Mouse (Mus musculus) CH12.LX (cell line): Measurements from ENCODE around the gene Rrp8. TPM values are rescaled to one million over a fixed set of nuclear protein-coding genes. Genes with fewer than 3 reads are reported as not detected.

ENCODE experiments used
- DNase-seq: peaks from one replicate; pipeline ENCODE4 v3.0.0-alpha.2; 2013; ENCODE audit errors: extremely low read depth
- H3K27ac ChIP-seq: 2 replicates; pipeline ENCODE4 v1.5.1; 2012; ENCODE audit warnings: low read depth, mild to moderate bottlenecking, control low read depth, moderate library complexity; ENCODE audit not compliant: insufficient read depth
- H3K27me3 ChIP-seq: replicated peaks from 2 replicates; pipeline ENCODE3; 2012; ENCODE audit warnings: inconsistent platforms
- H3K36me3 ChIP-seq, 2 experiments: replicated peaks in 1 of 2; 2 replicates each; pipeline versions ENCODE3 to v1.6.1; 2012; ENCODE audit warnings: inconsistent platforms in 1 of 2, low read length in 1 of 2, mild to moderate bottlenecking in 1 of 2, mixed read lengths in 1 of 2, moderate library complexity in 1 of 2; ENCODE audit not compliant: control insufficient read depth in 1 of 2, insufficient read depth in 1 of 2
- H3K4me1 ChIP-seq, 2 experiments: 2 replicates each; pipeline ENCODE4 v1.6.1; 2012; ENCODE audit warnings: inconsistent platforms in 1 of 2, moderate library complexity in 1 of 2; ENCODE audit not compliant: insufficient read depth in 2 of 2, control insufficient read depth in 1 of 2
- H3K4me2 ChIP-seq: 2 replicates; pipeline ENCODE4 v1.6.1; 2012; ENCODE audit warnings: low read depth, mild to moderate bottlenecking, control low read depth; ENCODE audit not compliant: poor library complexity, insufficient read depth, severe bottlenecking
- H3K4me3 ChIP-seq, 3 experiments: fragments of 150-350 bp in 1 of 3; sonication (generic) in 1 of 3; replicated peaks in 1 of 3; 2 replicates each; pipeline versions ENCODE3 to v1.5.1; 2011 to 2012; ENCODE audit warnings: low read depth in 2 of 3, low read length in 2 of 3, mild to moderate bottlenecking in 2 of 3, moderate library complexity in 2 of 3, control low read depth in 1 of 3, improper control_type of control experiment in 1 of 3, inconsistent platforms in 1 of 3, mixed read lengths in 1 of 3; ENCODE audit not compliant: poor library complexity in 1 of 3
- H3K79me2 ChIP-seq: replicated peaks from 2 replicates; pipeline ENCODE4 v1.6.1; 2012; ENCODE audit warnings: mild to moderate bottlenecking, moderate library complexity; ENCODE audit not compliant: control insufficient read depth, poor library complexity, insufficient read depth, severe bottlenecking; ENCODE audit errors: extremely low read depth
- H3K9ac ChIP-seq: 2 replicates; pipeline ENCODE4 v1.6.1; 2012; ENCODE audit warnings: low read depth, mild to moderate bottlenecking, control low read depth, moderate library complexity; ENCODE audit not compliant: insufficient read depth
- H3K9me3 ChIP-seq: replicated peaks from 2 replicates; pipeline ENCODE3; 2012; ENCODE audit warnings: low read length, inconsistent platforms, mixed read lengths
- CHD1 ChIP-seq: IDR thresholded peaks from 2 replicates; pipeline ENCODE4 v1.6.1; 2012; ENCODE audit warnings: low read depth, low read length, improper control_type of control experiment, inconsistent platforms
- CHD2 ChIP-seq: IDR thresholded peaks from 2 replicates; pipeline ENCODE4 v1.6.1; 2011; ENCODE audit warnings: low read length, improper control_type of control experiment
- ELF1 ChIP-seq: IDR thresholded peaks from 2 replicates; pipeline ENCODE4 v1.6.1; 2014; ENCODE audit warnings: low read depth, mild to moderate bottlenecking, inconsistent platforms, low read length, improper control_type of control experiment
- HCFC1 ChIP-seq: IDR thresholded peaks from 2 replicates; pipeline ENCODE4 v1.6.1; 2012; ENCODE audit warnings: low read depth, mild to moderate bottlenecking, inconsistent platforms, low read length, improper control_type of control experiment
- IRF4 ChIP-seq: IDR thresholded peaks from 2 replicates; pipeline ENCODE4 v1.6.1; 2014; ENCODE audit warnings: low read depth, mild to moderate bottlenecking, inconsistent platforms, low read length, improper control_type of control experiment
- JUND ChIP-seq: conservative IDR thresholded peaks from 2 replicates; pipeline ENCODE4 v1.6.1; 2011; ENCODE audit warnings: low read depth, low read length, improper control_type of control experiment
- MAFK ChIP-seq: IDR thresholded peaks from 2 replicates; pipeline ENCODE4 v1.6.1; 2011; ENCODE audit warnings: low read length, improper control_type of control experiment; ENCODE audit not compliant: insufficient replicate concordance
- MAZ ChIP-seq: IDR thresholded peaks from 2 replicates; pipeline ENCODE4 v1.6.1; 2012; ENCODE audit warnings: low read depth, mild to moderate bottlenecking, inconsistent platforms, low read length, improper control_type of control experiment, moderate library complexity
- MXI1 ChIP-seq: IDR thresholded peaks from 2 replicates; pipeline ENCODE4 v1.6.1; 2011; ENCODE audit warnings: mild to moderate bottlenecking, low read depth, low read length, improper control_type of control experiment
- POLR2A ChIP-seq: IDR thresholded peaks from 2 replicates; pipeline ENCODE4 v1.6.1; 2011; ENCODE audit warnings: low read depth, mild to moderate bottlenecking, improper control_type of control experiment, low read length
- RAD21 ChIP-seq: IDR thresholded peaks from 2 replicates; pipeline ENCODE4 v1.6.1; 2011; ENCODE audit warnings: low read depth, mild to moderate bottlenecking, low read length, improper control_type of control experiment, moderate library complexity
- SMC3 ChIP-seq: IDR thresholded peaks from 2 replicates; pipeline ENCODE4 v1.6.1; 2011; ENCODE audit warnings: low read depth, low read length, improper control_type of control experiment
- TBP ChIP-seq: conservative IDR thresholded peaks from 2 replicates; pipeline ENCODE4 v1.6.1; 2011; ENCODE audit warnings: low read depth, low read length, improper control_type of control experiment
- UBTF ChIP-seq: IDR thresholded peaks from 2 replicates; pipeline ENCODE4 v1.6.1; 2012; ENCODE audit warnings: low read depth, mild to moderate bottlenecking, inconsistent platforms, low read length, improper control_type of control experiment, moderate library complexity
- USF2 ChIP-seq: conservative IDR thresholded peaks from 2 replicates; pipeline ENCODE4 v1.6.1; 2011; ENCODE audit warnings: low read depth, low read length, improper control_type of control experiment
- ZC3H11A ChIP-seq: IDR thresholded peaks from 2 replicates; pipeline ENCODE4 v1.6.1; 2012; ENCODE audit warnings: low read depth, mild to moderate bottlenecking, inconsistent platforms, low read length, improper control_type of control experiment
- ZMIZ1 ChIP-seq: IDR thresholded peaks from 2 replicates; pipeline ENCODE4 v1.6.1; 2012; ENCODE audit warnings: low read depth, mild to moderate bottlenecking, inconsistent platforms, low read length, improper control_type of control experiment
- dilution Hi-C: fragments of 300-500 bp; cut with MboI; formaldehyde crosslinking; loops from 2 replicates; pipeline ENCODE4 v1.14.3; 2020; ENCODE audit warnings: low sequenced_read_pairs; ENCODE audit not compliant: extremely low pct_unique_long_range_greater_than_20kb, extremely low pct_ligation_motif_present
- in situ Hi-C: fragments of 300-500 bp; cut with MboI; formaldehyde crosslinking; loops from 3 replicates; pipeline ENCODE4 v1.14.3; 2019; ENCODE audit warnings: low sequenced_read_pairs, low pct_ligation_motif_present, low pct_unique_long_range_greater_than_20kb, mixed read lengths
- polyA plus RNA-seq: library from polyadenylated mRNA; unstranded; fragments of >175 nt; gene quantifications from 2 replicates; pipeline ENCODE4 v1.2.1, GENCODE M21; 2012; ENCODE audit warnings: low read depth; ENCODE audit not compliant: insufficient read length
- total RNA-seq, 2 experiments: library from RNA; depleted of rRNA; stranded (reverse); fragments of 300-350 nt in 1 of 2; fragments of >200 nt in 1 of 2; gene quantifications; 2 replicates each; pipeline ENCODE4 v1.2.3; 2012 to 2014

Rrp8 gene
- total and polyA plus RNA-seq, 3 experiments: 28.7 to 84.2 (median 57.3) TPM

DNA sequence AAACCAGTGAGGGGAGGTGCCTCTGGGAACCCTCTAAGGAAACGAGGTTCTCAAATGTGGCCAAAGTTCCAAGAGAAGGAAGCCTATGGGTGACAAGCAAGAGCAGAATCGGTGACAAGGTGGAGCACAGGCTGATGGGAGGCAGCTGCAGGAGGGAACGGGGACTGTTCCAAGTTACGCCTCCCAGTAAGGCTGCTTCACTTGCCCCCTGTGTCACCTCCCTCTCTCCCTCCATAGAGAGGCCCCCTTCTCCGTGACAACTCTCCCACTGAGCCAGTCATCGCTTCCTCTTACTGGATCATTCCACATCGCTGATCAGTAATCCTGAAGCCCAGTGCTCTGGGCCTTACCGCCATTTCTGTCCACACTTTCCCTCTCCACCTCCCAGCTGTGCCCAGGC, 37.5 kb upstream of the Rrp8 start:
- no peak for TF ChIP-seq MAFK
- TF ChIP-seq ELF1: no peak
- TF ChIP-seq TBP: no peak
- TF ChIP-seq HCFC1: no peak
- no peak for TF ChIP-seq ZMIZ1
- TF ChIP-seq, all 38 proteins: peak for 0
- peaks cover 11 to 32% of the 10 kb centered on the region in 2 experiments for H3K4me1 ChIP-seq
- DNase-seq: no peak
- no peaks in the 10 kb centered on the region for H3K9me3 ChIP-seq
- H3K9ac ChIP-seq: no peak overlapping the region
- H3K4me2 ChIP-seq: no peak overlapping the region
- H3K27me3 ChIP-seq: no peaks in the 10 kb centered on the region
- H3K4me3 ChIP-seq: no peak overlapping the region
- dilution Hi-C loops (no loop called here), in situ Hi-C loops (no loop called here)
- H3K79me2 ChIP-seq: no peaks in the 10 kb centered on the region
- H3K36me3 ChIP-seq: no peaks in the 10 kb centered on the region
- no peak overlapping the region for H3K27ac ChIP-seq

DNA sequence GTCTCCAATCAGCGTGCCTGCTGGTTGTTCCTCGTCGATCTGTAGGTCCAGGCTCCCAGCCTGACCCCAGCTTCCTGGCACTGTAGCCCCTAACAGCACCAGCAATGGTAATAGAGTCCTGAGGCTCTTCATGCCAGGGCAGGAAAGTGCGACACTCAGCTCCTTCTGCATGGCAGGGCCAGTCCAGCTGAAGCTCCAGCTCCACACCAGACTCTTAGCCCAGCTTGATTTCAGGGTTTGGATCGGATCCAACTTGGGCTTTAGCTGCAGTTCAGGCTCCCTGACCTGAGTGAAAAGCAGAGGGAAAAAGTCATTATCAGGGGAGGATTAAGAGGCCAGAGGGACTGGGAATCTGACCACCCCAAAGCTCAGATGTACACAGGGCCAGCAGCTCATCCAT, 35.9 kb upstream of the Rrp8 start:
- H3K27me3 ChIP-seq: no peaks in the 10 kb centered on the region
- no peak for DNase-seq
- H3K4me3 ChIP-seq: no peak overlapping the region
- TF ChIP-seq HCFC1 (no peak), ZC3H11A (no peak), CHD1 (no peak), SMC3 (no peak), USF2 (no peak)
- TF ChIP-seq, all 38 proteins: peak for 0
- in situ Hi-C loops (no loop called here), dilution Hi-C loops (no loop called here)
- Histone ChIP-seq H3K9ac (no peak overlapping the region), H3K4me2 (no peak overlapping the region), H3K36me3 (no peaks in the 10 kb centered on the region), H3K79me2 (no peaks in the 10 kb centered on the region), H3K4me1 (peaks cover 5 to 18% of the 10 kb centered on the region in 2 experiments), H3K27ac (no peak overlapping the region), H3K9me3 (no peaks in the 10 kb centered on the region)

- dilution Hi-C loops (no loop called here), in situ Hi-C loops (no loop called here)
- no peaks in the 10 kb centered on the region for H3K36me3 ChIP-seq
- H3K9ac ChIP-seq: no peak overlapping the region
- H3K4me2 ChIP-seq: no peak overlapping the region
- TF ChIP-seq RAD21: no peak
- no peak for TF ChIP-seq CHD2
- TF ChIP-seq JUND: no peak
- no peak for TF ChIP-seq MAZ
- TF ChIP-seq UBTF: no peak
- no peak for TF ChIP-seq MAFK
- no peak for TF ChIP-seq ZMIZ1
- no peak for TF ChIP-seq IRF4
- TF ChIP-seq POLR2A: no peak
- TF ChIP-seq MXI1: no peak
- H3K27me3 ChIP-seq: no peaks in the 10 kb centered on the region
- H3K4me1 ChIP-seq: peaks cover 0 to 11% of the 10 kb centered on the region in 2 experiments; a peak in 2 of 4 replicates
- no peaks in the 10 kb centered on the region for H3K9me3 ChIP-seq
- DNase-seq: no peak
- no peak overlapping the region for H3K4me3 ChIP-seq
- H3K79me2 ChIP-seq: no peaks in the 10 kb centered on the region
- no peak overlapping the region for H3K27ac ChIP-seq
Observed at GRCm38 (mm10) chr7:105772331-105772730, 35.1 kb upstream of the Rrp8 start.
